Mouse (Mus musculus) olfactory bulb, adult 2 months (tissue): ENCODE results near the gene Prkcb.

Source experiments
- CTCF ChIP-seq: fragments of 200-500 bp; IDR thresholded peaks from 2 replicates; pipeline ENCODE4 v1.5.1; 2012; ENCODE audit warnings: low read depth, mild to moderate bottlenecking, low read length, moderate library complexity; ENCODE audit not compliant: insufficient read depth
- POLR2A ChIP-seq: fragments of 200-500 bp; IDR thresholded peaks from 2 replicates; pipeline ENCODE4 v1.6.1; 2012; ENCODE audit warnings: mild to moderate bottlenecking, low read depth, low read length, moderate library complexity; ENCODE audit not compliant: insufficient read depth

DNA sequence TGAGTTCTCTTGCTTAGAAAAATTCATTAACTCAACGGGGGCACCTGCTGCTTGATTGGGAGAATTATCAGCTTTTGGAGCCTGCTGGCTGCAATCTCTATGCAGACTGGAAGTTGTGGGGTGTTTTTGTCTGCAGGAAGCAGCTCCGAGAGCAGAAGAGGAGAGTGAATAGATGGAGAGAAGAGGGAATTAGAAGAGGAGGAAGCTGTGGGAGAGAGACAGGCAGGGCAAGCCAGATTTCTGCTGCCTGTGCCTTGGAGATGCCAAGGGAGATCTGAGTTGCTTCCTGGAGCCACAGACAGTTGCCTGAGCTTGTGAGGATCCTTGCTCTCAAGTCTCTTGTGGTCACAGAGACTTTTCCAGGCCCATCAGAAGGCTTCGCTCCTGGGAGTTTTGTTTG is 53.3 kb downstream of the Prkcb start:
- TF ChIP-seq POLR2A (no peak), CTCF (no peak)
